Mouse (Mus musculus): ENCODE measurements around the gene Pdzd2. TPM values are rescaled to one million over a fixed set of nuclear protein-coding genes. Genes with fewer than 3 reads are reported as not detected.

Pdzd2 gene
- polyA plus RNA-seq, 1 experiment: 1.1 TPM

GRCm38 (mm10) chr15:12427818-12428217 is 311.9 kb downstream of the Pdzd2 start:
- no peaks in the 10 kb centered on the region for H3K36me3 ChIP-seq (replicated peaks; ENCODE audit: low read length)

DNA sequence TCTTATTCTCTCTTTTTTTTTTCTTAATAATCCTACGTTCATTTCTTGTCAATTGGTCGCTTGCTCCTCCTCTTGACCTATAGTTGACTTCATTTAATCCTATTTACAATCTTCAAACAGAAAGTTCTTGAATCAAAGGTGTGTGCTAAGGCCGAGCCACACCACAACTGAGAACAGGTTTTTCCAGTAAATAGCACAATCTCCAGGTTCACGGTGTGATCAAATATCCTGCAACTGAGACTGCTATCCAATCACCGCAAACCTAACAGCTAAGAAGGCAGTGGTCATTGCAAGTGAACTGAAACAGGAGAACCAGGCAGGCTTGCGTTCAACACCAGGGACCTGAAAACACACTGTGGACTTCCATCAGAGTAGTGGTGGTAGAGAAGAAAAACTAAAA is 313.4 kb downstream of the Pdzd2 start:
- Histone ChIP-seq H3K4me1 (peaks cover 33% of the 10 kb centered on the region), H3K9me3 (no peaks in the 10 kb centered on the region), H3K27me3 (replicated peaks) (peaks cover 2% of the 10 kb centered on the region), H3K36me3 (replicated peaks; ENCODE audit: low read length) (no peaks in the 10 kb centered on the region), H3K4me3 (replicated peaks) (no peak overlapping the region)
- TF ChIP-seq FLI1 (IDR thresholded peaks at IDR 0.05; ENCODE audit: low read length) (no peak), GATA1 (IDR thresholded peaks at IDR 0.05; ENCODE audit: borderline replicate concordance, low read length) (no peak)

More at GRCm38 (mm10) chr15:12427818-12428217, 311.9 kb downstream of the Pdzd2 start:
- peaks cover 2% of the 10 kb centered on the region for H3K27me3 ChIP-seq (replicated peaks)
- H3K4me1 ChIP-seq: peaks cover 33% of the 10 kb centered on the region
- TF ChIP-seq FLI1 (IDR thresholded peaks at IDR 0.05; ENCODE audit: low read length) (no peak), GATA1 (IDR thresholded peaks at IDR 0.05; ENCODE audit: borderline replicate concordance, low read length) (no peak)
- no peaks in the 10 kb centered on the region for H3K9me3 ChIP-seq
- H3K4me3 ChIP-seq (replicated peaks): no peak overlapping the region

DNA sequence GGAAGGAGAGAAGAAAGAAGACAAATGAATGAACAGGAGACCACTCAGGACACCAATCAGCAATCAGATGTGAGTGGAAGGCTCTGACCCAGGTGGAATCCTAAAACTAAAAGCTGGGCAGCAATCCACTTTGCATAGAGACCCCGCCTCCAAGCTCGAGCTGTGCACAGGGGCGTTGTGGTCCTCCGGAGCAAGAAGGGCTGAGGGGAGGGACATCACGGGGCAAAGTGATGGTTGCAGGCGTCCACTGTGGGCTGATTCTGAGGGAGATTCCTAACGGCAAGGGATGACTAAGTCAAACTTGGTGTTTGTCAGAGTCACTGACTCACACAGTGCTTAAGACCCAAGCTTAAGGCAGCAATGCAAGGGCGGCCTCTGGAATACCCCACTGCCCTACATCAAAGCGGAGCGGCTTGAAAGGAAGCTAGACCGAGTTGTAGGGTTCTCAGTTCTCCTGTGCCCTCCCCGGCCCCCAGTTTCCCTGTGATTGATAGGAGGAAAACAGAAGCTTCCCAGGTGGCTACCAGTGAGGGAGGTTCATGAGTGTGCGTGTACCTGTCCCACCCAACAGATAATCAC is 314.6 kb downstream of the Pdzd2 start:
- H3K27me3 ChIP-seq (replicated peaks): peaks cover 2% of the 10 kb centered on the region
- H3K36me3 ChIP-seq (replicated peaks; ENCODE audit: low read length): no peaks in the 10 kb centered on the region
- TF ChIP-seq FLI1 (IDR thresholded peaks at IDR 0.05; ENCODE audit: low read length) (no peak), GATA1 (IDR thresholded peaks at IDR 0.05; ENCODE audit: borderline replicate concordance, low read length) (no peak)
- no peak overlapping the region for H3K4me3 ChIP-seq (replicated peaks)
- H3K9me3 ChIP-seq: no peaks in the 10 kb centered on the region
- peaks cover 34% of the 10 kb centered on the region for H3K4me1 ChIP-seq

- peaks cover 2% of the 10 kb centered on the region for H3K27me3 ChIP-seq (replicated peaks)
- H3K4me3 ChIP-seq (replicated peaks): no peak overlapping the region
- no peak for TF ChIP-seq GATA1 (IDR thresholded peaks at IDR 0.05; ENCODE audit: borderline replicate concordance, low read length)
- TF ChIP-seq FLI1 (IDR thresholded peaks at IDR 0.05; ENCODE audit: low read length): no peak
- H3K9me3 ChIP-seq: no peaks in the 10 kb centered on the region
- H3K36me3 ChIP-seq (replicated peaks; ENCODE audit: low read length): no peaks in the 10 kb centered on the region
- H3K4me1 ChIP-seq: peaks cover 25% of the 10 kb centered on the region
Measured at GRCm38 (mm10) chr15:12424187-12424586, 315.5 kb downstream of the Pdzd2 start.

GRCm38 (mm10) chr15:12420915-12421314 is 318.8 kb downstream of the Pdzd2 start:
- TF ChIP-seq GATA1 (IDR thresholded peaks at IDR 0.05; ENCODE audit: borderline replicate concordance, low read length) (no peak), FLI1 (IDR thresholded peaks at IDR 0.05; ENCODE audit: low read length) (no peak)
- Histone ChIP-seq H3K9me3 (no peaks in the 10 kb centered on the region), H3K36me3 (replicated peaks; ENCODE audit: low read length) (no peaks in the 10 kb centered on the region), H3K4me3 (replicated peaks) (no peak overlapping the region), H3K27me3 (replicated peaks) (peaks cover 6% of the 10 kb centered on the region), H3K4me1 (peaks cover 21% of the 10 kb centered on the region)

DNA sequence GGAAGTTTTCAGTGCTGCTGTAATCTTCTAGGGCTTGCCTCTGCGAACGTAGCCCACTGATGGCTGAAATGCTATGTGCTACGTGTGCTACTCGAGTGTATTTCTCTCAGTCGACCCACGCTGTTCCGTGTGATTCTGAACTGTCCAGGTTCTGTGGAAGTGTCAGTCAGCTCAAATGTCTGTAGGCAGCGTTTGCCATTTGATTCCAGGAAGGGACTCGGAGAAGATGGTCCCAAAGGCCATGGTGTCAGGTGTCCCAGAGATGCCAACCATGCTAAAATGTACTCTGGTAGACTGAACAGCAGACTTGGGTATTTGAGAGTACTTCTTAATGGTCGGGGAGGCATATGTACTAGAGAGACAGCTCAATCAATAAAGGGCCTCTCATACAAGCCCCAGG is 319.3 kb downstream of the Pdzd2 start:
- no peaks in the 10 kb centered on the region for H3K36me3 ChIP-seq (replicated peaks; ENCODE audit: low read length)
- TF ChIP-seq FLI1 (IDR thresholded peaks at IDR 0.05; ENCODE audit: low read length) (no peak), GATA1 (IDR thresholded peaks at IDR 0.05; ENCODE audit: borderline replicate concordance, low read length) (no peak)
- peaks cover 6% of the 10 kb centered on the region for H3K27me3 ChIP-seq (replicated peaks)
- no peaks in the 10 kb centered on the region for H3K9me3 ChIP-seq
- H3K4me3 ChIP-seq (replicated peaks): no peak overlapping the region
- peaks cover 20% of the 10 kb centered on the region for H3K4me1 ChIP-seq

- TF ChIP-seq FLI1 (IDR thresholded peaks at IDR 0.05; ENCODE audit: low read length): no peak
- TF ChIP-seq GATA1 (IDR thresholded peaks at IDR 0.05; ENCODE audit: borderline replicate concordance, low read length): no peak
- peaks cover 11% of the 10 kb centered on the region for H3K4me1 ChIP-seq
- H3K4me3 ChIP-seq (replicated peaks): no peak overlapping the region
- no peaks in the 10 kb centered on the region for H3K36me3 ChIP-seq (replicated peaks; ENCODE audit: low read length)
- no peaks in the 10 kb centered on the region for H3K9me3 ChIP-seq
- H3K27me3 ChIP-seq (replicated peaks): peaks cover 6% of the 10 kb centered on the region
Measured at GRCm38 (mm10) chr15:12419446-12419845, 320.3 kb downstream of the Pdzd2 start.

DNA sequence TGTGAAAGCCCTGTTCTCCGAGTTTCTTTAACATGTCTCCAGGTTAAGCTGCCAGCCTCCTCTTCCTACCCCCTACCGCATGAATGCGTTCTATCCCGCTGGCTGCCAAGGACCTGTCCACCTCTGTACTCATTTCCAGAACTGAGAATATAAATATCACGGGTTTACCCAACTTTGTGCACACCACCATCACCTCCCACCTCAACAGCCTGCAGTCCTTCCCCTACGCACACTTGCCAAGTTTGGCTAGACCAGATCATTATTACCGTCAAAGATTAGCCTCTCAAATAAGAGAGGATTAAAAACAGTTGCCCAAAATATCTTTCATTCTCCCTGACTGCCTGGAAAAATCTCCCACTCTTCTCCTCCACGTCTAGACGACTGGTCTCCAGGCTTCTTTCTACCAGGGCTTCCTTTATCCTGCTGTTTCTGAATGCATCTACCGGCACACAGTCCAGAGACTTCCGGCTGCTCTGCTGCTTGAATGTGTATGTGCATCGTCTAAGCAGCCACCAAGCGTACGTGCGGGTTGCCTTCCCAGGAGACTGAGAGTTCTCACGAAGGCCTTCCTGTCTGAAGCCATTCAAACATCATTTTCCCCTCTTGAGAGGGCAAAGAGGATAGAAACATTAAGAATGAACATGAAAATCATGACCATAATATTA is 324.1 kb downstream of the Pdzd2 start:
- H3K27me3 ChIP-seq (replicated peaks): peaks cover 6% of the 10 kb centered on the region
- TF ChIP-seq GATA1 (IDR thresholded peaks at IDR 0.05; ENCODE audit: borderline replicate concordance, low read length): no peak
- no peak for TF ChIP-seq FLI1 (IDR thresholded peaks at IDR 0.05; ENCODE audit: low read length)
- no peaks in the 10 kb centered on the region for H3K36me3 ChIP-seq (replicated peaks; ENCODE audit: low read length)
- H3K4me3 ChIP-seq (replicated peaks): no peak overlapping the region
- H3K4me1 ChIP-seq: peaks cover under 1% of the 10 kb centered on the region; the same call in 1 of the 2 replicates
- H3K9me3 ChIP-seq: no peaks in the 10 kb centered on the region

DNA sequence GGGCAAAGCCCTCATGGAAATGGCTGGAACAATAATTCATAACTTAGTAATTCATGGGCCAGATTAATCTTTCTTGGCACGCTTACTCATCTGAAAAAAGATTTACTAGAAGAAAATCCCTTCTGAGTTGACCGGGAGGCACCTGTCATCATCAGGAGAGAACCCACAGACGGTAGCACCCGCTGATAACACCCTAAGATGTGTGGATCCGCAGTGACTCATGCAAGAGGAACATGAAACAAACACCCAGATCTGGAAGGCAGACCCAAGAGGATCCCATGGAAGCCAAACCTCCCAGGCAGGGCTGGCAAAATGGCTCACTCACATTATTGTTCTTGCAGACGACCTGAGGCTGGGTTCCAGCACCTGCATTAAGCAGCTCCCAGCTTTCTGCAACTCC is 325.0 kb downstream of the Pdzd2 start:
- Histone ChIP-seq H3K4me1 (peaks cover 7% of the 10 kb centered on the region), H3K9me3 (no peaks in the 10 kb centered on the region), H3K27me3 (replicated peaks) (peaks cover 6% of the 10 kb centered on the region), H3K36me3 (replicated peaks; ENCODE audit: low read length) (no peaks in the 10 kb centered on the region), H3K4me3 (replicated peaks) (no peak overlapping the region)
- no peak for TF ChIP-seq FLI1 (IDR thresholded peaks at IDR 0.05; ENCODE audit: low read length)

DNA sequence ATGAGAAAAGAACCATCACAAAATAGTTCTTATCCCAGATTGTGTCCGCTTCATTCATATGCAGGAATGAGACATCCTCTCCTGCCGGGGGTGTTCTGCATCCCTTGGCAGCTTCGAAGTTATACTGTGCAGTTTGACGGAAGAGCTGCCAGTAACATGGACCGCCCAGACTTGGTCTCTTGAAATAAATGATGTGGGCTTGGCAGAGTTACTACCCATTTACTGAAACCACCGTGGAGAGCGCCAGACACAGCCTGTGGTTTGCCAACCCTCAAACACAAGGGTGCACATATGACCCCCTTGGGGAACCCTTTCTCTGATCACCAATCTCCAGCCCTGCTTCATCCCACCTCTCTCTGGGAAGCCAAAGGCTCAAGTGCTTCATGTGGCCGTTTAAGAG is 331.5 kb downstream of the Pdzd2 start:
- TF ChIP-seq GATA1 (IDR thresholded peaks at IDR 0.05; ENCODE audit: borderline replicate concordance, low read length) (no peak), FLI1 (IDR thresholded peaks at IDR 0.05; ENCODE audit: low read length) (no peak)
- Histone ChIP-seq H3K36me3 (replicated peaks; ENCODE audit: low read length) (peaks cover 6% of the 10 kb centered on the region), H3K9me3 (peaks cover 8% of the 10 kb centered on the region; the same call in 1 of the 2 replicates), H3K4me3 (replicated peaks) (no peak overlapping the region), H3K27me3 (replicated peaks) (no peaks in the 10 kb centered on the region), H3K4me1 (peaks cover 24% of the 10 kb centered on the region)

Measured in megakaryocyte, embryonic 14.5 days (primary cell).